Mouse (Mus musculus): ENCODE results near the gene Mdm4. TPM values are rescaled to one million over a fixed set of nuclear protein-coding genes. Genes with fewer than 3 reads are reported as not detected.

The Mdm4 gene
- polyA plus RNA-seq, 1 experiment = 46.7 TPM

GRCm38 (mm10) chr1:133020137-133020894, 10.0 kb downstream of the Mdm4 start:
- TF ChIP-seq CTCF (IDR thresholded peaks at IDR 0.05; ENCODE audit: control insufficient read depth, insufficient read depth, insufficient replicate concordance, low read depth, low read length) (no peak), POLR2A (IDR thresholded peaks at IDR 0.05; ENCODE audit: control insufficient read depth, low read depth, low read length) (no peak)
- Histone ChIP-seq H3K4me3 (ENCODE audit: control insufficient read depth, low read depth, low read length) (no peak overlapping the region), H3K36me3 (ENCODE audit: control insufficient read depth, insufficient read depth, low read length) (peaks cover 2% of the 10 kb centered on the region), H3K27me3 (ENCODE audit: control insufficient read depth, insufficient read depth, low read length) (no peaks in the 10 kb centered on the region), H3K4me1 (ENCODE audit: control insufficient read depth, insufficient read depth, low read length) (no peaks in the 10 kb centered on the region; the same call in 1 of the 2 replicates), H3K27ac (ENCODE audit: control insufficient read depth, insufficient read depth, low read depth, low read length) (no peak overlapping the region)

- no peak overlapping the region for H3K4me3 ChIP-seq (ENCODE audit: control insufficient read depth, low read depth, low read length)
- H3K36me3 ChIP-seq (ENCODE audit: control insufficient read depth, insufficient read depth, low read length) = peaks cover 2% of the 10 kb centered on the region
- TF ChIP-seq POLR2A (IDR thresholded peaks at IDR 0.05; ENCODE audit: control insufficient read depth, low read depth, low read length) = no peak
- TF ChIP-seq CTCF (IDR thresholded peaks at IDR 0.05; ENCODE audit: control insufficient read depth, insufficient read depth, insufficient replicate concordance, low read depth, low read length) = no peak
- no peaks in the 10 kb centered on the region; the same call in 1 of the 2 replicates for H3K4me1 ChIP-seq (ENCODE audit: control insufficient read depth, insufficient read depth, low read length)
- no peaks in the 10 kb centered on the region for H3K27me3 ChIP-seq (ENCODE audit: control insufficient read depth, insufficient read depth, low read length)
- no peak overlapping the region for H3K27ac ChIP-seq (ENCODE audit: control insufficient read depth, insufficient read depth, low read depth, low read length)
Measured at GRCm38 (mm10) chr1:133019312-133019711, 11.0 kb downstream of the Mdm4 start.

GRCm38 (mm10) chr1:133018580-133018979, 11.8 kb downstream of the Mdm4 start:
- Histone ChIP-seq H3K36me3 (ENCODE audit: control insufficient read depth, insufficient read depth, low read length) (peaks cover 2% of the 10 kb centered on the region), H3K4me3 (ENCODE audit: control insufficient read depth, low read depth, low read length) (no peak overlapping the region), H3K4me1 (ENCODE audit: control insufficient read depth, insufficient read depth, low read length) (no peaks in the 10 kb centered on the region; the same call in 1 of the 2 replicates), H3K27ac (ENCODE audit: control insufficient read depth, insufficient read depth, low read depth, low read length) (no peak overlapping the region), H3K27me3 (ENCODE audit: control insufficient read depth, insufficient read depth, low read length) (no peaks in the 10 kb centered on the region)
- no peak for TF ChIP-seq CTCF (IDR thresholded peaks at IDR 0.05; ENCODE audit: control insufficient read depth, insufficient read depth, insufficient replicate concordance, low read depth, low read length)
- TF ChIP-seq POLR2A (IDR thresholded peaks at IDR 0.05; ENCODE audit: control insufficient read depth, low read depth, low read length) = no peak

- Histone ChIP-seq H3K27ac (ENCODE audit: control insufficient read depth, insufficient read depth, low read depth, low read length) (no peak overlapping the region), H3K36me3 (ENCODE audit: control insufficient read depth, insufficient read depth, low read length) (peaks cover 2% of the 10 kb centered on the region), H3K27me3 (ENCODE audit: control insufficient read depth, insufficient read depth, low read length) (no peaks in the 10 kb centered on the region), H3K4me1 (ENCODE audit: control insufficient read depth, insufficient read depth, low read length) (no peaks in the 10 kb centered on the region; the same call in 1 of the 2 replicates), H3K4me3 (ENCODE audit: control insufficient read depth, low read depth, low read length) (no peak overlapping the region)
- TF ChIP-seq POLR2A (IDR thresholded peaks at IDR 0.05; ENCODE audit: control insufficient read depth, low read depth, low read length) (no peak), CTCF (IDR thresholded peaks at IDR 0.05; ENCODE audit: control insufficient read depth, insufficient read depth, insufficient replicate concordance, low read depth, low read length) (no peak)
Measured at GRCm38 (mm10) chr1:133016775-133017428, 13.5 kb downstream of the Mdm4 start.

GRCm38 (mm10) chr1:133014196-133014595, 16.2 kb downstream of the Mdm4 start:
- peaks cover 2% of the 10 kb centered on the region; the same call in 1 of the 2 replicates for H3K36me3 ChIP-seq (ENCODE audit: control insufficient read depth, insufficient read depth, low read length)
- TF ChIP-seq POLR2A (IDR thresholded peaks at IDR 0.05; ENCODE audit: control insufficient read depth, low read depth, low read length) (no peak), CTCF (IDR thresholded peaks at IDR 0.05; ENCODE audit: control insufficient read depth, insufficient read depth, insufficient replicate concordance, low read depth, low read length) (no peak)
- H3K27me3 ChIP-seq (ENCODE audit: control insufficient read depth, insufficient read depth, low read length) = no peaks in the 10 kb centered on the region
- H3K27ac ChIP-seq (ENCODE audit: control insufficient read depth, insufficient read depth, low read depth, low read length) = no peak overlapping the region
- H3K4me1 ChIP-seq (ENCODE audit: control insufficient read depth, insufficient read depth, low read length) = no peaks in the 10 kb centered on the region
- no peak overlapping the region for H3K4me3 ChIP-seq (ENCODE audit: control insufficient read depth, low read depth, low read length)

- Histone ChIP-seq H3K36me3 (ENCODE audit: control insufficient read depth, insufficient read depth, low read length) (peaks cover 2% of the 10 kb centered on the region; the same call in 1 of the 2 replicates), H3K27ac (ENCODE audit: control insufficient read depth, insufficient read depth, low read depth, low read length) (no peak overlapping the region), H3K27me3 (ENCODE audit: control insufficient read depth, insufficient read depth, low read length) (no peaks in the 10 kb centered on the region), H3K4me1 (ENCODE audit: control insufficient read depth, insufficient read depth, low read length) (no peaks in the 10 kb centered on the region), H3K4me3 (ENCODE audit: control insufficient read depth, low read depth, low read length) (no peak overlapping the region)
- TF ChIP-seq CTCF (IDR thresholded peaks at IDR 0.05; ENCODE audit: control insufficient read depth, insufficient read depth, insufficient replicate concordance, low read depth, low read length) = no peak
- no peak for TF ChIP-seq POLR2A (IDR thresholded peaks at IDR 0.05; ENCODE audit: control insufficient read depth, low read depth, low read length)
Measured at GRCm38 (mm10) chr1:133013331-133013730, 17.0 kb downstream of the Mdm4 start.
